Mouse (Mus musculus) liver, postnatal 0 days (tissue): Measurements from ENCODE around the gene Nav2.

Source experiments
- CTCF ChIP-seq: sonication (generic); IDR thresholded peaks from 2 replicates; pipeline ENCODE4 v1.5.1; 2016; ENCODE audit warnings: antibody characterized with exemption, low read depth
- EP300 ChIP-seq: IDR thresholded peaks from 2 replicates; pipeline ENCODE4 v1.6.1; 2016; ENCODE audit warnings: antibody characterized with exemption, low read depth, mild to moderate bottlenecking

- TF ChIP-seq EP300, result no peak
- TF ChIP-seq CTCF, result no peak
Measured at GRCm38 (mm10) chr7:49045499-49046346, 137.2 kb downstream of the Nav2 start.
